Mouse (Mus musculus) B cell, adult 62 days (primary cell): Measurements from ENCODE around the gene Lrrc17. TPM values are rescaled to one million over a fixed set of nuclear protein-coding genes. Genes with fewer than 3 reads are reported as not detected.

ENCODE experiments used
- total RNA-seq: library from RNA; stranded (reverse); gene quantifications from 4 replicates; pipeline ENCODE4 v1.2.4, GENCODE M21; 2023

The Lrrc17 gene
- total RNA-seq = not detected in 4 replicates

GRCm38 (mm10) chr5:21543409-21544201 lies at the start of gene Lrrc17:
Gene Lrrc17, plus strand, starts transcription at chr5:21543559.

Other genes starting within 250 kb of the Lrrc17 start
- gene Fgl2, start 170.9 kb upstream of the Lrrc17 start, total RNA-seq = 0.60 to 1.0 TPM (median 0.86 TPM) in 4 replicates
- gene Ccdc146, start 118.9 kb upstream of the Lrrc17 start, total RNA-seq = not detected in 4 replicates
- gene Fam185a, start 118.6 kb upstream of the Lrrc17 start, total RNA-seq = 6.1 to 7.0 TPM (median 6.5 TPM) in 4 replicates
- 0.36 TPM in 1 of 4 replicates, not detected in the others for gene Fbxl13, start 102.1 kb downstream of the Lrrc17 start, total RNA-seq
- 33.9 to 42.2 TPM (median 38.9 TPM) in 4 replicates for gene Armc10, start 102.3 kb downstream of the Lrrc17 start, total RNA-seq
- gene Napepld, start 157.8 kb downstream of the Lrrc17 start, total RNA-seq = 0.94 to 1.6 TPM (median 1.5 TPM) in 4 replicates
- 89.0 to 108 TPM (median 93.3 TPM) in 4 replicates for gene Pmpcb, start 193.6 kb downstream of the Lrrc17 start, total RNA-seq
- gene Dnajc2, start 241.7 kb downstream of the Lrrc17 start, total RNA-seq = 54.8 to 59.1 TPM (median 55.4 TPM) in 4 replicates
- 63.4 to 74.7 TPM (median 67.5 TPM) in 4 replicates for gene Psmc2, start 241.7 kb downstream of the Lrrc17 start, total RNA-seq